ENCODE assay signal across 21 mouse cellular contexts in genomic region chr4:82468944-82469343, GRCm38 (mm10).
"Had no signal": no experiment of that assay in that cellular context is flagged by ENCODE, and none has a peak within 500 bp of the region (broad histone marks: within the 10 kb centered on the region; RNA-seq: fewer than 3 reads in every experiment).

No protein-coding gene starts in this region.

- DNase-seq: kidney, adult 8-10 months; kidney, postnatal 10 days; kidney, postnatal 36 days; layer of hippocampus, adult 9-11 months; lung, adult 2 months; retina, postnatal 1 day; right cerebral cortex, postnatal 25 days; spleen, adult 18-20 months; thymus, postnatal 25 days had no signal

- H3K9me3 ChIP-seq: kidney, embryonic 15.5 days; limb, embryonic 10.5 days; limb, embryonic 13.5 days; liver, embryonic 12.5 days; liver, embryonic 15.5 days; megakaryocyte, embryonic 14.5 days; midbrain, embryonic 10.5 days; midbrain, embryonic 13.5 days; neural tube, embryonic 13.5 days; stomach, embryonic 15.5 days had no signal

- H3K36me3 ChIP-seq: kidney, embryonic 15.5 days; limb, embryonic 10.5 days; limb, embryonic 13.5 days; liver, embryonic 12.5 days; liver, embryonic 15.5 days; midbrain, embryonic 10.5 days; midbrain, embryonic 13.5 days; neural tube, embryonic 13.5 days; stomach, embryonic 15.5 days had no signal

- H3K4me1 ChIP-seq: megakaryocyte, embryonic 14.5 days had no signal

- H3K27ac ChIP-seq: limb, embryonic 10.5 days; liver, embryonic 12.5 days; liver, embryonic 15.5 days; midbrain, embryonic 10.5 days; midbrain, embryonic 13.5 days; neural tube, embryonic 13.5 days; stomach, embryonic 15.5 days had no signal

- H3K4me2 ChIP-seq: kidney, embryonic 15.5 days; limb, embryonic 13.5 days; liver, embryonic 12.5 days; liver, embryonic 15.5 days; midbrain, embryonic 13.5 days; neural tube, embryonic 13.5 days; stomach, embryonic 15.5 days had no signal

- ATAC-seq: liver, embryonic 12.5 days; midbrain, embryonic 13.5 days; midbrain, embryonic 16.5 days had no signal

- H3K4me3 ChIP-seq: kidney, embryonic 15.5 days; limb, embryonic 10.5 days; limb, embryonic 13.5 days; liver, embryonic 12.5 days; liver, embryonic 15.5 days; megakaryocyte, embryonic 14.5 days; midbrain, embryonic 10.5 days; midbrain, embryonic 13.5 days; myocyte; neural tube, embryonic 13.5 days; stomach, embryonic 15.5 days had no signal

- H3K9ac ChIP-seq: kidney, embryonic 15.5 days; limb, embryonic 13.5 days; liver, embryonic 12.5 days; liver, embryonic 15.5 days; midbrain, embryonic 13.5 days; neural tube, embryonic 13.5 days; stomach, embryonic 15.5 days had no signal

- H3K27me3 ChIP-seq: kidney, embryonic 15.5 days; limb, embryonic 13.5 days; liver, embryonic 12.5 days; liver, embryonic 15.5 days; megakaryocyte, embryonic 14.5 days; midbrain, embryonic 13.5 days; neural tube, embryonic 13.5 days; stomach, embryonic 15.5 days had no signal
